Mouse (Mus musculus) liver, adult (tissue): ENCODE results near the gene Sp9.

Experiments
- GATA4 ChIP-seq: IDR thresholded peaks from 2 replicates; pipeline ENCODE4 v1.6.1; 2014; ENCODE audit warnings: mild to moderate bottlenecking, low read length; ENCODE audit not compliant: insufficient replicate concordance

Sp9 gene

GRCm38 (mm10) chr2:73271459-73272161, at the start of gene Sp9:
TSS of gene Sp9 (plus strand) at chr2:73271925.
- no peak for TF ChIP-seq GATA4

GRCm38 (mm10) chr2:73231081-73231480, 40.6 kb upstream of the Sp9 start:
- TF ChIP-seq GATA4, result no peak

GRCm38 (mm10) chr2:73241299-73241698, 30.4 kb upstream of the Sp9 start:
- TF ChIP-seq GATA4, result no peak

- TF ChIP-seq GATA4, result no peak
Measured at GRCm38 (mm10) chr2:73248701-73249100, 23.0 kb upstream of the Sp9 start.

GRCm38 (mm10) chr2:73263172-73263765, 8.5 kb upstream of the Sp9 start:
- no peak for TF ChIP-seq GATA4

- no peak for TF ChIP-seq GATA4
Measured at GRCm38 (mm10) chr2:73263794-73264610, 7.7 kb upstream of the Sp9 start.

GRCm38 (mm10) chr2:73264611-73265195, 7.0 kb upstream of the Sp9 start:
- no peak for TF ChIP-seq GATA4

GRCm38 (mm10) chr2:73266011-73266410, 5.7 kb upstream of the Sp9 start:
- TF ChIP-seq GATA4, result no peak

- no peak for TF ChIP-seq GATA4
Measured at GRCm38 (mm10) chr2:73266623-73267022, 5.1 kb upstream of the Sp9 start.

GRCm38 (mm10) chr2:73267231-73267630, 4.5 kb upstream of the Sp9 start:
- TF ChIP-seq GATA4, result no peak

- no peak for TF ChIP-seq GATA4
Measured at GRCm38 (mm10) chr2:73267818-73268217, 3.9 kb upstream of the Sp9 start.

GRCm38 (mm10) chr2:73268281-73268680, 3.4 kb upstream of the Sp9 start:
- TF ChIP-seq GATA4, result no peak

- no peak for TF ChIP-seq GATA4
Measured at GRCm38 (mm10) chr2:73268836-73269395, 2.8 kb upstream of the Sp9 start.

GRCm38 (mm10) chr2:73269666-73270065, 2.1 kb upstream of the Sp9 start:
- TF ChIP-seq GATA4, result no peak

- no peak for TF ChIP-seq GATA4
Measured at GRCm38 (mm10) chr2:73270071-73270592, 1.6 kb upstream of the Sp9 start.
